Mouse (Mus musculus) erythroblast, adult 5-6 weeks (primary cell): ENCODE measurements around the gene Os9. TPM values are rescaled to one million over a fixed set of nuclear protein-coding genes. Genes with fewer than 3 reads are reported as not detected.
"Not testable (repeated sequence)": the region's sequence is repeated elsewhere in the genome, so short reads cannot be mapped to it uniquely, and the experiment has no call there.

Experiments used
- ATAC-seq: replicated peaks from 2 replicates; pipeline ENCODE4 v1.8.0; 2016; ENCODE audit warnings: moderate number of reproducible peaks, mild to moderate bottlenecking, moderate TSS enrichment, inconsistent platforms; ENCODE audit not compliant: poor library complexity, low FRiP score, severe bottlenecking
- total RNA-seq, 2 experiments: library from RNA; stranded (forward) in 1 of 2; stranded (reverse) in 1 of 2; fragments of 150-400 nt in 1 of 2; fragments of 200-764, 138-1000 nt in 1 of 2; gene quantifications; 2 replicates each; pipeline versions ENCODE4 v1.2.3 to v1.2.4; 2015 to 2017; ENCODE audit warnings: low replicate concordance in 2 of 2

The Os9 gene
- total RNA-seq, 2 experiments from 2014 or later: 15.0 to 60.7 TPM

GRCm38 (mm10) chr10:127150471-127150872, 29.5 kb upstream of the Os9 start:
- ATAC-seq: no peak

GRCm38 (mm10) chr10:127147135-127147534, 26.2 kb upstream of the Os9 start:
- no peak for ATAC-seq

- ATAC-seq: no peak
Measured at GRCm38 (mm10) chr10:127145303-127145702, 24.4 kb upstream of the Os9 start.

- ATAC-seq: no peak
Measured at GRCm38 (mm10) chr10:127144536-127144935, 23.6 kb upstream of the Os9 start.

- ATAC-seq: no peak
Measured at GRCm38 (mm10) chr10:127143228-127143627, 22.3 kb upstream of the Os9 start.

GRCm38 (mm10) chr10:127141500-127141899, 20.6 kb upstream of the Os9 start:
- ATAC-seq: no peak

- ATAC-seq: no peak
Measured at GRCm38 (mm10) chr10:127140971-127141370, 20.0 kb upstream of the Os9 start.

GRCm38 (mm10) chr10:127138328-127139141, 17.6 kb upstream of the Os9 start:
- ATAC-seq: no peak

GRCm38 (mm10) chr10:127137896-127138295, 17.0 kb upstream of the Os9 start:
- ATAC-seq: no peak

GRCm38 (mm10) chr10:127136510-127136909, 15.6 kb upstream of the Os9 start:
- no peak for ATAC-seq

GRCm38 (mm10) chr10:127135118-127135836, 14.3 kb upstream of the Os9 start:
- peak; percentile 44; the same call in 1 of the 2 replicates for ATAC-seq

GRCm38 (mm10) chr10:127134394-127135035, 13.6 kb upstream of the Os9 start:
- ATAC-seq: not testable (repeated sequence)

- ATAC-seq: no peak
Measured at GRCm38 (mm10) chr10:127132469-127132868, 11.5 kb upstream of the Os9 start.

- no peak for ATAC-seq
Measured at GRCm38 (mm10) chr10:127129431-127129830, 8.5 kb upstream of the Os9 start.

GRCm38 (mm10) chr10:127127711-127128279, 6.9 kb upstream of the Os9 start:
- no peak for ATAC-seq

- ATAC-seq: no peak
Measured at GRCm38 (mm10) chr10:127126579-127126978, 5.6 kb upstream of the Os9 start.

GRCm38 (mm10) chr10:127125210-127126001, 4.5 kb upstream of the Os9 start:
- no peak for ATAC-seq

GRCm38 (mm10) chr10:127123436-127123805, 2.5 kb upstream of the Os9 start:
- peak; percentile 52 for ATAC-seq

GRCm38 (mm10) chr10:127122784-127123435, 2.0 kb upstream of the Os9 start:
- ATAC-seq: peak; percentile 66
